Mouse (Mus musculus): ENCODE measurements at regions not wholly inside any gene's neighbourhood (a gene's known extent, or its start where the extent isn't known, plus 50 kb on each side); places are given as distances from the start of the nearest gene placed in this dataset.

GRCm38 (mm10) chr14:71231223-71231815, 631.7 kb upstream of the Fam160b2 start:
- no peak for DNase-seq (ENCODE audit: low spot score)

- DNase-seq (ENCODE audit: low spot score), result no peak
These were observed 631.0 kb upstream of the Fam160b2 start for GRCm38 (mm10) chr14:71230484-71231188.

- DNase-seq (ENCODE audit: low spot score), result no peak
These were observed 630.3 kb upstream of the Fam160b2 start for GRCm38 (mm10) chr14:71229955-71230354.

- DNase-seq (ENCODE audit: low spot score), result no peak
These were observed 629.3 kb upstream of the Fam160b2 start for GRCm38 (mm10) chr14:71228894-71229446.

- no peak for DNase-seq (ENCODE audit: low spot score)
These were observed 617.4 kb upstream of the Fam160b2 start for GRCm38 (mm10) chr14:71217041-71217440.

GRCm38 (mm10) chr14:71211359-71211978, 611.8 kb upstream of the Fam160b2 start:
- DNase-seq (ENCODE audit: low spot score), result no peak

GRCm38 (mm10) chr14:71203459-71203858, 603.8 kb upstream of the Fam160b2 start:
- DNase-seq (ENCODE audit: low spot score), result no peak

GRCm38 (mm10) chr14:71200917-71201316, 601.3 kb upstream of the Fam160b2 start:
- DNase-seq (ENCODE audit: low spot score), result no peak

GRCm38 (mm10) chr14:71199178-71199879, 599.7 kb upstream of the Fam160b2 start:
- no peak for DNase-seq (ENCODE audit: low spot score)

GRCm38 (mm10) chr14:71194219-71194618, 594.6 kb upstream of the Fam160b2 start:
- DNase-seq (ENCODE audit: low spot score), result no peak

- no peak for DNase-seq (ENCODE audit: low spot score)
These were observed 592.9 kb upstream of the Fam160b2 start for GRCm38 (mm10) chr14:71192486-71192885.

- DNase-seq (ENCODE audit: low spot score), result no peak
These were observed 589.7 kb upstream of the Fam160b2 start for GRCm38 (mm10) chr14:71189360-71189759.

GRCm38 (mm10) chr14:71177341-71177740, 577.7 kb upstream of the Fam160b2 start:
- DNase-seq (ENCODE audit: low spot score), result no peak

- no peak for DNase-seq (ENCODE audit: low spot score)
These were observed 574.5 kb upstream of the Fam160b2 start for GRCm38 (mm10) chr14:71174175-71174574.

- DNase-seq (ENCODE audit: low spot score), result no peak
These were observed 559.9 kb upstream of the Fam160b2 start for GRCm38 (mm10) chr14:71159556-71159955.

GRCm38 (mm10) chr14:71142465-71142864, 542.8 kb upstream of the Fam160b2 start:
- DNase-seq (ENCODE audit: low spot score), result no peak

GRCm38 (mm10) chr14:71129771-71130211, 530.2 kb upstream of the Fam160b2 start:
- no peak for DNase-seq (ENCODE audit: low spot score)

- no peak for DNase-seq (ENCODE audit: low spot score)
These were observed 528.9 kb upstream of the Fam160b2 start for GRCm38 (mm10) chr14:71128495-71128894.

- no peak for DNase-seq (ENCODE audit: low spot score)
These were observed 519.0 kb upstream of the Fam160b2 start for GRCm38 (mm10) chr14:71118681-71119080.

GRCm38 (mm10) chr14:71115798-71116432, 516.3 kb upstream of the Fam160b2 start:
- no peak for DNase-seq (ENCODE audit: low spot score)

- DNase-seq (ENCODE audit: low spot score), result no peak
These were observed 515.6 kb upstream of the Fam160b2 start for GRCm38 (mm10) chr14:71115095-71115797.
